Mouse (Mus musculus): ENCODE results near the gene Ubtf.
"Not testable (repeated sequence)": the region's sequence is repeated elsewhere in the genome, so short reads cannot be mapped to it uniquely, and the experiment has no call there.

The Ubtf gene

GRCm38 (mm10) chr11:102293971-102294370 lies 25.6 kb downstream of the Ubtf start:
- DNase-seq, result no peak

GRCm38 (mm10) chr11:102291051-102291535 lies 28.4 kb downstream of the Ubtf start:
- no peak for DNase-seq

- DNase-seq, result no peak
Measured at GRCm38 (mm10) chr11:102290141-102290540, 29.4 kb downstream of the Ubtf start.

- no peak for DNase-seq
Measured at GRCm38 (mm10) chr11:102289511-102290100, 29.9 kb downstream of the Ubtf start.

GRCm38 (mm10) chr11:102288913-102289312 lies 30.6 kb downstream of the Ubtf start:
- no peak for DNase-seq

- DNase-seq, result no peak
Measured at GRCm38 (mm10) chr11:102288027-102288804, 31.3 kb downstream of the Ubtf start.

- DNase-seq, result no peak
Measured at GRCm38 (mm10) chr11:102287485-102287884, 32.1 kb downstream of the Ubtf start.

GRCm38 (mm10) chr11:102285095-102285834 lies 34.3 kb downstream of the Ubtf start:
- DNase-seq, result no peak

- peak; percentile 98 for DNase-seq
Measured at GRCm38 (mm10) chr11:102284501-102285094, 34.9 kb downstream of the Ubtf start, which contains the start of gene Tmub2. Gene Tmub2 (plus strand): TSS chr11:102284931.

- no peak for DNase-seq
Measured at GRCm38 (mm10) chr11:102283922-102284321, 35.6 kb downstream of the Ubtf start.

- not testable (repeated sequence) for DNase-seq
Measured at GRCm38 (mm10) chr11:102280267-102280666, 39.3 kb downstream of the Ubtf start.

- no peak for DNase-seq
Measured at GRCm38 (mm10) chr11:102279595-102279994, 39.9 kb downstream of the Ubtf start.

GRCm38 (mm10) chr11:102277754-102278153 lies 41.8 kb downstream of the Ubtf start:
- DNase-seq, result no peak

GRCm38 (mm10) chr11:102276411-102276915 lies 43.1 kb downstream of the Ubtf start:
- peak; percentile 31 for DNase-seq

GRCm38 (mm10) chr11:102268520-102269244 lies 50.9 kb downstream of the Ubtf start, which contains the start of gene Asb16:
Gene Asb16 (plus strand): TSS chr11:102268743.
- DNase-seq, result no peak

- peak; percentile 73 for DNase-seq
Measured at GRCm38 (mm10) chr11:102267480-102267879, 52.1 kb downstream of the Ubtf start.

- no peak for DNase-seq
Measured at GRCm38 (mm10) chr11:102266631-102267355, 52.7 kb downstream of the Ubtf start.

- no peak for DNase-seq
Measured at GRCm38 (mm10) chr11:102265816-102266215, 53.7 kb downstream of the Ubtf start.

GRCm38 (mm10) chr11:102263211-102263610 lies 56.3 kb downstream of the Ubtf start:
- DNase-seq, result no peak

GRCm38 (mm10) chr11:102258521-102258920 lies 61.0 kb downstream of the Ubtf start:
- no peak for DNase-seq

- DNase-seq, result no peak
Measured at GRCm38 (mm10) chr11:102258095-102258494, 61.4 kb downstream of the Ubtf start.
